Mouse (Mus musculus): ENCODE measurements around the gene Fhod1. TPM values are rescaled to one million over a fixed set of nuclear protein-coding genes. Genes with fewer than 3 reads are reported as not detected.

The Fhod1 gene
- total and polyA plus RNA-seq, 3 experiments = 0.81 to 8.1 (median 3.1) TPM

DNA sequence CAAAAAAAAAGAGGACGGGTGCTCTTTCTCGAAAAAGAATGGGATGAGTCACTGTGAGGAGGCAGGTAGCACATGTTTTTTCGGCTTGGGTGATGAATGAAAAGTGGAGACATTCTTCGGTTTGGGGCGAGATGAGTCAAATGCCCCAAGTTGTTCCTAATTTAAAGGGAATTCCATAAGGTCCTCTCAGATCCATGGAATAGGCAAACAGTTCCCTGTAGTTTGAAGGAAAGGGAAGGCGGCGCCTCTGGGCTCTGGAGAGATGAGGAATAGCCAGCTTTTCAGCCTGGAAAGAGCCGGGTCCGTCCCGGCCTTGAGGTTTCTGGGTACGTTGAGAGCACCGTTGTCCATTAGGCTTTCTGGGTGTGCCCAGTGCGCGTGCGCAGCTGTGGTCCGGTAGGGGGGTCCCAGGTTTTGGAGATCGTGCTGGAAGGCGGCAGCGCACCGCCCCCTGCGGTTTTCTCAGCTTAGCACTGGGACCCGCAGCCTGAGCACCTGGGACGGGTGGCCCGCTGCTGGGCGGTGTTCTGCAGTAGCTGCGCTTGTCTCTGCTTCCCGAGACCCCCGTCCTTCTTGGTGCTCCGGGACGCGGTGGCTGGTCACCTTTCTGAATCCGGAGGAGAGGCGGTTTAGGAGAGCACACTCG lies 820 bp upstream of the Fhod1 start, which contains the start of gene Slc9a5 (continued):
- TF ChIP-seq ETS1 (conservative IDR thresholded peaks at IDR 0.05; ENCODE audit: low read depth, low read length) (no peak), ZNF384 (IDR thresholded peaks at IDR 0.05; ENCODE audit: low read depth, low read length) (no peak), RCOR1 (conservative IDR thresholded peaks at IDR 0.05; ENCODE audit: low read depth, low read length) (no peak), SIN3A (IDR thresholded peaks at IDR 0.05; ENCODE audit: low read length) (no peak; the same call in none of the 2 replicates), ZMIZ1 (IDR thresholded peaks at IDR 0.05; ENCODE audit: low read depth, low read length) (no peak), ELF1 (IDR thresholded peaks at IDR 0.05; ENCODE audit: low read depth, low read length) (no peak), SMC3 (IDR thresholded peaks at IDR 0.05; ENCODE audit: low read depth, low read length) (no peak), USF1 (IDR thresholded peaks at IDR 0.05; ENCODE audit: low read depth, low read length) (no peak), BHLHE40 (IDR thresholded peaks at IDR 0.05; ENCODE audit: low read depth, low read length) (no peak; the same call in 1 of the 2 replicates), RAD21 (IDR thresholded peaks at IDR 0.05; ENCODE audit: low read depth, low read length) (peak; percentile 5), JUN (IDR thresholded peaks at IDR 0.05; ENCODE audit: insufficient read depth, low read depth, low read length) (no peak)

DNA sequence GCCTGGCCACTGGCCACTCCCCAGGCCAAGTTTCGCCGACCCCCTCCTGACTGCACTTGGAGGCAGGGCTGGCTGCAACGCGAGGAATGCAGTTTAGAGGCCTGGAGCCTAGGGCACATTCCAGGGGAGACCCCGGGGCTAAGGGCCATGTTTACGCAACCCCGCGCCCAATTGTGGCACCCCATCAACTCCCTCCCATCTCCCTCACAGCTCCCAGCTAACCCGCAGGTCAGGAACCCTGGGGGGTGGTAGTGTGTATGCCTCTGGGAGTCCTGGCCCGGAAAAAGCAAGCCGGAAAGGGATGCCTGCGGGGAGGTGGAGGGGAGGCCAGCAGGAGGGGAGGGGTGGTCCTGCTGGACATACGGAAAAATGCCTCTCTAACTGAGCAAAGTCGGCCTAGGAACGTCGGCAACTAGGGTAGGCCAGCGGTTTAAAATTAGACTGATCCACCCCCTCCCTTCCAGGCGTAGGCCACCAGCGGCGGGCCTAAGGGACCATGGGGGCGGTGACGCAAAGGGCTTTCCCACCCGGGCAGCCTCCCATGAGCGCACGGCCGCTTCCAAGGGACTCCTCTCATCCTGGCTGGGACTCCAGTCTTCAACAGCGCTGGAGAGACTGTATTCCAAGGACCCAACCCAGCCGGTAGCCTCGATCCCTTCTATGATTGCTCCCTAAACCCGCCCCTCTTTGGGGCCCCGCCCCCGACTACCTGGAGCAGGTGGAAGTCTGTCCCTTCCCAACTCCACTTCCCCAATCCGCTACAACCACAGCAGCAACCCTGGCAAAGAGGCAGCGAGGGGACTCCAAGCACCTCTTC lies 934 bp downstream of the Fhod1 start:
- DNase-seq (ENCODE audit: extremely low read depth) = no peak
- in situ Hi-C loops (cut with MboI; ENCODE audit: low pct_ligation_motif_present, low pct_unique_long_range_greater_than_20kb, low sequenced_read_pairs) = no loop called here
- dilution Hi-C loops (cut with MboI; ENCODE audit: extremely low pct_ligation_motif_present, extremely low pct_unique_long_range_greater_than_20kb, low sequenced_read_pairs) = no loop called here
- H3K9me3 ChIP-seq (replicated peaks; ENCODE audit: low read length) = no peaks in the 10 kb centered on the region
- H3K27ac ChIP-seq (ENCODE audit: insufficient read depth, low read depth) = no peak overlapping the region
- peak overlapping the region; percentile 80 to 85 (median 82) for H3K4me3 ChIP-seq (replicated peaks in 1 of 3; ENCODE audit: low read depth in 2 of 3, low read length in 2 of 3, poor library complexity in 1 of 3)
- H3K9ac ChIP-seq (ENCODE audit: insufficient read depth, low read depth) = peak overlapping the region; percentile 57; the same call in 1 of the 2 replicates
- TF ChIP-seq NRF1 (IDR thresholded peaks at IDR 0.05; ENCODE audit: low read depth, low read length) (no peak), IRF4 (IDR thresholded peaks at IDR 0.05; ENCODE audit: low read depth, low read length) (0 out of 2 replicates have a peak, but pooled peaks have one; percentile 20), POLR2AphosphoS2 (IDR thresholded peaks at IDR 0.05; ENCODE audit: low read depth, low read length) (no peak)
- peak overlapping the region; percentile 68 for H3K4me2 ChIP-seq (ENCODE audit: insufficient read depth, low read depth, poor library complexity, severe bottlenecking)
- no peaks in the 10 kb centered on the region for H3K36me3 ChIP-seq (replicated peaks in 1 of 2; ENCODE audit: control insufficient read depth in 1 of 2, insufficient read depth in 1 of 2, low read length in 1 of 2)
- peaks cover 15 to 39% of the 10 kb centered on the region in 2 experiments for H3K4me1 ChIP-seq (ENCODE audit: control insufficient read depth in 1 of 2, insufficient read depth in 2 of 2)
- H3K79me2 ChIP-seq (replicated peaks; ENCODE audit: control insufficient read depth, extremely low read depth, insufficient read depth, poor library complexity, severe bottlenecking) = no peaks in the 10 kb centered on the region; the same call in 1 of the 2 replicates
- peaks cover 17% of the 10 kb centered on the region for H3K27me3 ChIP-seq (replicated peaks)

Data from CH12.LX (cell line).